Mouse (Mus musculus): ENCODE measurements around the gene Gm20388.

Gm20388 gene

DNA sequence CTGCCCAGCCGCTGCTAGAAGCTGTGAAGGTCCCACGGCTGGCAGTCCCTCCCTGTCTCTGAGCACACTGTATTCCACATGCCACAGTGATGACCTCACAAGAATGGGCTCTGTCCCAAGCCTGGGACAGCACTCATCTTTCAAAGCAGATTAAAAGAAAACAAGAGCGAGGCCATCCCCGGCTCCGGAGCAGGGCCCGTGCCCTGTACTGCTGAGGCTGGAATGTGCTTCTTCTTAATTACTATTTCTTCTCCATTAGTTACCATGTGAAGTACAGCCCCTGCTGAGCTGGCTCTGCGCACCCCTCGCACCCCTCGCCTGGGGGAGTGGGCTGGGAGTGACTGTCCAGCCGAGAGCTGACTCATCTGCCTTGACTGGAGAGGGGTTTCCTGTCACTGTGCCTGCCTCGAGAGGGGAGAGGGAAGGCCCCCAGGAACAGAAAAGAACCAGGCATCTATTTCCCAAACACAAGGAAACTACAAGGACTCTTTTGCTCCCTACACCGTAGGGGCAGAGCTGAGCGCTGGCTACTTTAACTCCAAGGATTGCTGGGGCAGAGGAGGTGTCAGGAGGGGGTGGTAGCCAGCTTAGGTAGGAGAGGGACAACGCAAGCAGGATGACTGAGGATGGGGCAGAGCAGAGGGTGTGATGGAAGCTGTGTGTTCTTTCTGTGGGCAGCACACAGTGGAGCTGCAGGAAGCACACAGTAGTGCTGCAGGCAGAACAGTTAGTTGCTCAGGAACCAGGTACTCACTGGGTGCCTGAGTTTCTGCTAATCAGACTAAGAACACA lies 1331.3 kb downstream of the Gm20388 start:
- no peak for DNase-seq (ENCODE audit: low spot score in 2 of 2)

DNA sequence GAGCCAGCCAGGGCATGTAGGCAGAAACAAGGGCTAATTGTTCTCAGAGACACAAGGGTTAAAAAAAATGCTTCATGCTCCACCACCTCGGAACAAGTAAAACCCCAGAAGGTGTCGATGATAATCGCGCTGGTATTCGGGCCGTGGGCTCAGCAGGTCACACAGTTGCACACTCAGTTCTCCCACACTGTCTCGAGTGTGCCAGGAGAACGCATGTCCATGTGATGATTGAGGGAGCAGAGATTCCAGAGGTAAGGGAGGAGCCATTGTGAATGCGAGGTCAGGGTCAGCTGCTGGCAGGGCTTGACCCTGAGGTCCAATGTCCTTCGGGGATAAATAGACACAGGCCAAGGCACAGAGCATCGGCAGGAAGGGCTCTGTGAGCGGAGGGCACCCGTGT lies 1332.0 kb downstream of the Gm20388 start:
- DNase-seq (ENCODE audit: low spot score in 2 of 2): no peak

DNA sequence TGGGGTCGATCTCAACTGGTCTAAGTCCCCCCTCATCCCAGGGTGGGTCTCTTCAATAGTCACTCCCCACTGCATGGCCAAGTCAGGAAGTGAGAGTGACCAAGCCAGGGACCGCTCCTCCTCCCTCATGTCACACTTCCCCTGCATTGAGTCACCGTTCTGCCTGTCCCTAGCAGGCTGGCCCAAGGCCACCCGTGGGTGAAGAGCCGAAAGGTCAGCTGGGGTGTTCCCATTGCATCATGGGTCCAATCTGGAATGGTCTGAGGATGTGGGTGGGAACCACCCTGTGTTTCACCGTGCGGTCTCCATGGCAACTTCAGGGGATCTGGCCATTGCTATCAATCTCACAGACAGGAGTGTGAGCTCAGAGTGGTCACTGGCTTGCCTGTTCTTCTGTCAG lies 1338.2 kb downstream of the Gm20388 start:
- DNase-seq (ENCODE audit: low spot score in 2 of 2): no peak

DNA sequence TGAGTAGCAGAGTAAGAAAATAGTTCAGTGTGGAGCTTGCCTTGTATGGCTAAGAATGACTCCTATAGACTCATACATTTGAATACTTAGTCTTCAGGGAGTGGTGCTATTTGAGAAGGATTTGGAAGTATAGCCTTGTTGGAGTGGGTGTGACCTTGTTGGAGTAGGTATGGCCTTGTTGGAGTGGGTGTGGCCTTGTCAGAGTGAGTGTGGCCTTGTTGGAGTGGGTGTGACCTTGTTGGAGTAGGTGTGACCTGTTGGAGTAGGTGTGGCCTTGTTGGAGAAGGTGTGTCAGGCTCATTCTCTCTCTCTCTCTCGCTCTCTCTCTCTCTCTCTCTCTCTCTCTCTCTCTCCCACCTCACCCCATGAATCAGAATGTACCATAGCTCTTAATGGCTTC lies 1338.8 kb downstream of the Gm20388 start:
- no peak for DNase-seq (ENCODE audit: low spot score in 2 of 2)

DNA sequence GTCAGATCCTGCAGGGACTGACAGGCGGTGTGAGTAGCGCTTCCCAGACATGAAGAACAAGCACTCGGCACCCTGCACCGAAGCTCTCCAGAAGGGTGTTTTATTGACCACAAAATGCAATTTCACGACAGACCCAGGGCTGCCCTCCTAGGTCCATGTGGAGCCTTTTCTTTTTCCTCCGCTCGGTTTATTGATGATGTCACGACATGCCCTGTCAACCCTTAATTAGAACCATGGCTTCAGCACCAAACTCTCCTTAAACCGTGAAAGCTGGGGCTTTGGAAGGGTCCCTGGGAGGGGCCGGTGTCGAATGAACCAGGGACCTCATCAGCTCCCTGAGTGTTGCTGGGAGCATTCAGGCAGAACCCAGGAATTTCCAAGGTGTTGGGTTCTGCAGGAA lies 1340.4 kb downstream of the Gm20388 start:
- DNase-seq (ENCODE audit: low spot score in 2 of 2): no peak

DNA sequence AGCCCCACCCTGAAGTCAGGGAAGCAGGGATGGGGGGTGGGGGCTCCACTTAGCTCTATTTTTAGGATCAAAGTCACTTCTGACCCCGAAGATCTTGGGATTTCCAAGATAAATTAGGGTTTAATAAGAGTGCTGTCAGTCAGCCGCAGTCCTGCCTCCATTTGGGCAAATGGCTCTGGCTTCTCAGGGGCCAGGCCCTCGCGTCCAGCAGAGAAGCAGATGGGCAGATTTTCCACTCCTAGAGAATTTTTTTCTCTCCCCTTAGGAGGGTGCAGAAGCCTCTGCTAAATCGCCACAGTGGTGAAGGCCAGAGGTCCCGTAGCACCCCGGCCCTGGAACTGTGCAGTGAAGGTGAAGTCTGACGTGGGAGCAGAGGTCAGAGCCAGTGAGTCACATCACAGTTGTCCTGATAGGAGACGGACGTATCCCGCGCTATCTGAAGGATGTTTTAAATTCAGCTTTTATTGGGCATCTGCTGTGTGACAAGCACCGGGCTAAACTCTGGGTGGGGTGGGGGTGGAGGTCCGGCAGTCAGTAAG lies 1345.2 kb downstream of the Gm20388 start:
- no peak for DNase-seq (ENCODE audit: low spot score in 2 of 2)

DNA sequence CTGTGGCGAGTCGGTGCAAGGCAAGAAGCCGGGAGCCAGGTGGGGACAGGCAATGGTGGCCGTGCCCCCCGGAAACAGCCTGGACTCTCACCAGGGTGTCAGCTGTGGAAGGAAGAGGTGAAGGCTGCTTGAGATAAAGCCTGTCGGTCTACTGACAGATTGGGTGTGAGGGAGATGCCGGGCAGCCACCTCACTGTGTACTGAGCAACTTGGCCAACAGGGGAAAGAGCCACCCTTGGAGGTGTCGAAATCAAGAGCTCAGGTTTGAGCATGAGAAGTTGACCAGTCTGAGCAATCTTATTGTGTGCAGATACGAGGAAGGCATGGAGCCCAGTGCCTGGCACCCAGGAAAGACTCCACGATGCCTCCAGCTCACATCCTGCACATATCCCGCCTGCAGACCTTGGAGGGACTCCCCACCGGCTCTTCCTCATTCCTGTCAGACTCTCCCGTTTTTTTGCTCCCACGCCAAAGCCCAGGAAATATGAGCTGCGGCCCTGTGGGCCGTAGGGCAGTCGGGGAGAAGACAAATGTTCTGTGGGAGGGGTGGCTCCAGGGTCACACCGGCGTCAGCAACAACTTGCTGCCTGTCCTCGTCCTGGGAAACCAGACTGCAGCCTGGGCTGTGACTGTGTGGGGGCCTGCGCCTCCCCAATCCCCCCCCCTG lies 1347.6 kb downstream of the Gm20388 start:
- no peak for DNase-seq (ENCODE audit: low spot score in 2 of 2)

DNA sequence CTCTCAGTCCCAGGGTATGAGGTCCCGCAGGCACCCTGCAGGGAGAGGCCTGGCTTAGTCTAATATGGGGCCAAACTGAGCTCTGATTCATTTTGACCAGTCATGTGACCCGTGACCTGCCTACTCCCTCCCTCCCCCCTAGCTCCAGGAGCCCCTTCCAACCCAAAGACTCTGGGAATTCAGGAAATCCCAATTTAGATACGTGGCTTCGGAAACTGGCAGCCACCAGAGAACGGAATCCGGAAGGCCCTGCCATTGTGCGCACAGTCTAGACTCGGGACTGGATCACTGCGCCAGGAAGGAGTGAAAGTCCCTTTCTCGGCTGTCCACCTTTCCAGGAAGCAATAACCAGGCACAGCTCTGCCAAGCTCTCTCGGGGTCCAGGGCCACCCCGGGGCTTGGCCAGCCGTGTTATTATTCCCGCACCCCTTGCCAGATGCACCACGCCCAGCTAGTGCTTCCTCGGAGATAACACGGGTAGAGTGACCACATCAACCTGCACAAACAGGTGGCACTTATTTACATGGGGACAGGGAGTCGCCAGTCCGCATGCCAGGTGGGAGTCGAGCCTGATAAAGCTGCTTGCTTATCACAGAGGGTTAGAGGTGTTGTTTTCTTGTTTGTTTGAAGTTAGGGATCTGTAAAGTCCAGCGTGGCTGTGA lies 1352.2 kb downstream of the Gm20388 start:
- no peak for DNase-seq (ENCODE audit: low spot score in 2 of 2)

DNA sequence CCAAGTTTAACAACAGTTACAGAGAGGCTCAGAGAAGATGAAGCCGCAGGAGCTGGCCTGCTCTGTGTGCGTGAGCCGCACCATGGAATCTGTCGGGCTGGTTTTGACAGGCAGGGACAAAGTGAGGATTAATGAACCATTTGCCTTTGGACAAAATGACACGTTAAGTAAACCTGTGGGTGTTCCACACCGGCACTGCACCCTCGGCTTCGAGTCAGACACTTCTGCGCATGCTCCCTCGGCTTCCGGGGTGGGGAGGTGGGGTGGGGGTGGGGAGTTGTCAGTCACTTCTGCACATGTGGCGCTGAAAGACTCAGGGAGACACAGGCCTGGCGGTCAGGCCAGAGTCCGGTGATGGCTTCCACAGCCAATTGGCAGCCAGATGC lies 1352.7 kb downstream of the Gm20388 start:
- no peak for DNase-seq (ENCODE audit: low spot score in 2 of 2)

DNA sequence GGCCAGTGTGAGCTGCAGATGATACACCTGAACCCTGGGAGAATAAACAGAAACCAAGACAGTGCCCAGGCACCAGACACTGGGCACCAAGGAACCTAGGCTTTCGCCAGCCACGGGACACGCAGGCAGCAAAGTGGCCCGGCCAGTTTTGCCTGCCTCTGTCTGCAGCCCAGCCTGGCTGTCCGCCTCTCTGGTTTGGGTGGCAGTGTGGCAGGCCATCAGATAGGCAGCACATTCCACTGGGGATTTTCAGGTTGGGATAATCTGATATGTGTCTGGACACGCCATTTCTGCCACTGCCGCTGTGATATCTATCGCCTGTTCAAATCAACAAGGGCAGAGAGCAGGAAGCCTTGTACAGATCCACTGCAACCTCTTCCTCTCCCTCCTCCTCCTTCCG lies 1353.6 kb downstream of the Gm20388 start:
- DNase-seq (ENCODE audit: low spot score in 2 of 2): no peak

DNA sequence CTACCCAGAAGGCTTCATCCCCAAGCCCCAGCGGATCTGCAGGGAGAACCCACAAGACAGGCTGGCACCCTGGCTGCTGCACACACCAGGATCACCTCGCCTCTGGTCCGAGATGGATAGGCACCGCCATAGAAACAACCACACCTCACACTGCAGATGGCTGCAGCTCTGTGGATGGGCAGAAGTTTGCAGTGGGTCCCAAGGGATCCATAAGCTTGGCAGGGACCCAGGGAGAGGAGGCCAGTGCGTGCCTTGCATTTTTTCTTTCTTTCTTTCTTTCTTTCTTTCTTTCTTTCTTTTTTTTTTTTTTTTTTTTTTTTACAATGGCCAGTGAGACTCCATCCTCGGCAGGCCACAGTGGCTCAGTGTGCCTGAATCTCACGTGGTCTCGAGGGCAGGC lies 1360.9 kb downstream of the Gm20388 start:
- no peak for DNase-seq (ENCODE audit: low spot score in 2 of 2)

DNA sequence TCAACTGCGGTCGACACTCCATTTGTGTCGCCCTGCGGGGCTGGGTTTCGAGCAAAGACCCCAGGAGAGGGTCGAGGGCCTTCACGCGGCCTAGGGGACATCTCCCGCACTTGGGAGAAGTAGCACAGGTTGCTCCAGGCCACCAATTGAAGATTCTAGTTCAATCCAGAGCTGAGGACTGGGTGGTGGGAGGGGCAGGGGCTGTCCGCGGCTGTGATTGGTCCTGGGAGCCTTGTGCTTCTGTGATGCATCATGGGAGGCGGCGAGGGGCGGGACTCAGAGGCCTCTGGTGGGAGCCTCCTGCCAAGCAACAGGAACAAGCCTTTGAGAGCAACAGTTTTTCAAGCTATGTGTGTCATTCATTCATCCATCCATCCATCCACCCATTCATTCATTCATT lies 1362.6 kb downstream of the Gm20388 start:
- DNase-seq (ENCODE audit: low spot score in 2 of 2): no peak

DNA sequence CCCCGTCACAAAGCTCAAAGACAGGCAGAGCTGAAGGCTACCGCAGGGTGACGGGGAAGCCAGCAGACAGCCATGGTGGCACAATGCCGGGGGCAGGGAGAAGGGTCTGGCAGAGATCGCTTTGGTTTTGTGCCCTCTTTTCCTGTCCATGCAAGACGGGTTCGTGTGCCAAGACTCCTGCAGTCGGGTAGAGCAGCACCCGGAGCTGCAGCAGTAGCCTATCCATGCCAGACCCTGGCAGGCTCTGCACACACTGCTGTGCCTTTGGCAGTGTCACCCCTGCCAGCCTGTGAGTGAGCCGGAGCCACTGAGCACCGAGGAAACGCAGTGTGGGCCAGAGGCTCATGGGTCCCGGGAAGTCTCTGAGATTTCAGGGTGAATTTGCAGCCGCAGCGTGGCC lies 1363.0 kb downstream of the Gm20388 start:
- no peak for DNase-seq (ENCODE audit: low spot score in 2 of 2)

DNA sequence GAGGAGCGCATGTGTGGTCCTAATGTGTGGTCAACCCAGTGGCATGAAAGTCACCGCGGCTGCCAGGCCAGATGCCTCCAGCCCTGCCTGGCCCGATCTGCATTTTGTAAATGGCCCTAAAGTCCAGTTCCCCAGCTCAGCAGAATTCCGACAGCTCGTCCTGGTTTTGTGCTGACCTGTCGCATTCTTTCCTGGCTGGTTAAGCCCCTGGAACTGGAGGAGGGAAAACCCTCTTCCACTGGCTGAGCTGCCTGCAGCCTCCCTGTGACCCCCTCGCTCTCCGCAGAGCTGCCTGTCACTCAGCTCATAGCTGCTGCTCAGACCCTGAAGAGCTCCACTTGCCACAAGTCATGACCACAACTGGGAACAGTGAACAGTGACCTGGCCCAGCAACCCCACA lies 1369.8 kb downstream of the Gm20388 start:
- DNase-seq (ENCODE audit: low spot score in 2 of 2): no peak

DNA sequence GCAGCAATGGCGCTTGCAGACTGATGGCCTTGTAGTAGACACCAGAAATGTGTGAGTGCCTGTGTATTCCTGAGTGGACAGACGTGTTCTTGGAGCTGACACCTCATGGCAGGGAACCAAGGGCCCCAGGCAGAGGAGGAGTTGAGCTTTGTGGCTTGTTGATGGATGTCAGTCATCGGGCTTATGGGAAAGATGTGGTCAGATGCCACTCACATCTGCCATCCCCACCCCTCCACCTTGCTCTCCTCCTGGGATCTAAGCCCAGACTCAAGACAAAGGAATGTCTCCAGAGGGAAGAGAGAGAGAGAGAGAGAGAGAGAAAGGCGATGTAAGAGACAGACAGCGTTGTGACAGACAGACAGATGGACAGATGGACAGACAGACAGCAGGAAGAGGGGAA lies 1378.7 kb downstream of the Gm20388 start:
- no peak for DNase-seq (ENCODE audit: low spot score in 2 of 2)

DNA sequence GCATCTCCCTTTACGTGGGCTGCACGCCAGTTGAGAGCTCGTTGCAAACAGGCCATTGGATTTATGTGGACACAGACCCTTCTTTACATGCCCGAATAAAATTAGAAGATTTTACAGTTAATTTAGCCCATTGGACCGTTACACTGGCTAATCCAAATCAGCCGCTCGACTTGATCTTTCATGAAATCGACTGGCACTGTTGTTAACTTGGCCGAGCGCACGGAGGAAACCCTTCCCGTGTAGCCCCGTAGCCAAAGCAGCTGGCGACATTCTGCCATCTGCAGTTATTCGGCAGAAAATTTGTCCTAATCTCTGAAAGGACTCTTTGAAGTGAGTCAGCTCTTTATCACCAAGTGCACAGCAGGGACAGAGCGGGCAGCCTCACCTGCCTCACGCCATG lies 1379.9 kb downstream of the Gm20388 start:
- DNase-seq (ENCODE audit: low spot score in 2 of 2): no peak

DNA sequence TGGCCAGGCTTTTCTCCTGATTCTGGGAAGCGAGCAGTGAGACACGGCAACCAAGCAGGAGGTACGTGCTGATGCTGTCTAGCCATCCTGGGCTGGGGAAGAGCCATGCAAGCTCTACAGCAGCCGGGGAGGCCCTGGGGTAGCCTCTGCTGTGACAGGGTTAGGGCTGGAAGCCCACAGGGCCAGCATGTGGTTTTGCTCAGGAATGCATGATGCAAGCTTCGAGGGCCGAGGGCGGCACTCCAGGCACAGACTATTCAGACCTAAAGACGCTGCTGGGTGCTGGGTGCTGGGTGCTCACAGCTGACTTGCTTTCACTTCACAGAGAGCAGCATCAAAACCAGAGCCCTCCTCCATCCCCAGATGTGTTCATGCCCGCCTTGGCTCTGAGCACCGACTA lies 1382.8 kb downstream of the Gm20388 start:
- no peak for DNase-seq (ENCODE audit: low spot score in 2 of 2)

DNA sequence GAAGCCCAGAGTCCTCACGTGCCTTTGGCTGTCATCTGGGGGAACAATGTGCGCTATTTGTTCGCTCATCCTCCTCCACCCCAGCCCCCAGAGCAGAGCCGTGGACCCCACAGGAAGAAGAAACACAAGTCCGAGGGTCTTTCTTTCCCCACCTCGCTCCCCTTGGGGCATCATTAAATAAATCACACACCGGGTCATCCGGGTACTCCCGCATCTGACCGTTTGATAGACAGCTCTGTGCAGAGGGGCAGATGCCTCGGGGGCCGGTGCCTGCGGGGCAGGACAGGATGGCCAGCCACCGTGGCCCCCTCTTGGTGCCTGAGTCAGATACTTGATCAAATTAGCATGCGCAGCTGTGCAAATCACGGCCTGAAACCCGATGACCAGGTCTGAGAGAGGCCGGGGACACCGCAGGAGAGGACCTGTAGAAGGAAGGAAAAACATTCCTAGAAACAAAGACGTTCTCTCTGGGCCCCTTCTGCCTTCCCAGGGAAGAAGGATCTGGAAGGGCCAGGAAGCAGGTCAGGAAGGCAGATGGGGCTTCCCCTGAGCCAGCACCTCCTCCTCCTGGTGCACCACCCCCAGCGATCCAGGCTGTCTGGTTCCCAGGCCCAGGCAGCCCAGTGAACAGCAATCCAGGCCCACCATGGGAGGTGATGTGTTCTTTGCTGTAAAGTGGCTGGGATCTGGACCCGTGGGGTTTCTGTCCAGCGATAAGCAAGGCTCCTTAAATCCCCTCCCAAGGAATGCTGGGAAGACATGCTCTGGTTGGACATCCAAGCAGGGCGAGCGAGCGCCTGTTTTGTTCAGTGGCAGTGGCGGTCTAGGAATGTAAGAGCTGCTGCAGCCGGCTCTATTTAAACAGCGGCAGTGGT lies 1383.8 kb downstream of the Gm20388 start:
- no peak for DNase-seq (ENCODE audit: low spot score in 2 of 2)

DNA sequence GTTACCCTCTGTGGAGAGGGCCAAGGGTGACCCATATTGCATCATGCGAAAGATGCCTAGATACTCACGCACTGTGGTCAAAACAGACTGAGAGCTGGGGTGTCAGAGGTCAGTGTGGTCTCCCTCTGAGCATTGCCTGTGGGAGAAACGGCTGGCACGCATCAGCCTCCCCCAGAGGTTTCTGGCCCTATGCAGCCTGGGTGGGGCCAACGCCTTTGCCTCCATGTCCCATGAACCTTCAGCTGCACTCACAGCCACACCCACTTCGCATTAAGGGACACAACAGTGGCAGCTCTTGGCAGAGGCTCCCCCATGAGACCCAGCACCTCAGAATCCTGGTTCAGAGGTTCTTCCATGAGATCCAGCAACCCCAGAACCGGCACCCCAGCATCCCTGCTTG lies 1385.4 kb downstream of the Gm20388 start:
- DNase-seq (ENCODE audit: low spot score in 2 of 2): no peak

DNA sequence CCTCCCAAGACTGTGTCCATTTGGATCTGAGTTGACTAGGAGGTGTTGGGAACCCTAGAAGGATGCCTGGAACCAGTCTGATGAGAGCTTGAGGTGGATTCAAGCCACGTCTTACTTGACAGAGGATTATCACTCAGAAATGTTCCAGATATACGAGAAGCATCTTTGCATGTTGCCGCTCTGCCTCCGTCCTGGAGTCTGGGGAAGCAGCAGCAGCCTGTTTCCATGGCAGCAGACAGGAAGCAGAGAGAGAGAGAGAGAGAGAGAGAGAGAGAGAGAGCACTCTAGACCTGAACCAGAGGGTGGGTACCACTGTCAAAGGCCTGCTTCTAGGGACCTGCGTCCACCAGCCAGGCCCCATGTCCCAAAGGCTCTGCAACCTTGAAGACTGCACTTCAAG lies 1386.0 kb downstream of the Gm20388 start:
- no peak for DNase-seq (ENCODE audit: low spot score in 2 of 2)

DNA sequence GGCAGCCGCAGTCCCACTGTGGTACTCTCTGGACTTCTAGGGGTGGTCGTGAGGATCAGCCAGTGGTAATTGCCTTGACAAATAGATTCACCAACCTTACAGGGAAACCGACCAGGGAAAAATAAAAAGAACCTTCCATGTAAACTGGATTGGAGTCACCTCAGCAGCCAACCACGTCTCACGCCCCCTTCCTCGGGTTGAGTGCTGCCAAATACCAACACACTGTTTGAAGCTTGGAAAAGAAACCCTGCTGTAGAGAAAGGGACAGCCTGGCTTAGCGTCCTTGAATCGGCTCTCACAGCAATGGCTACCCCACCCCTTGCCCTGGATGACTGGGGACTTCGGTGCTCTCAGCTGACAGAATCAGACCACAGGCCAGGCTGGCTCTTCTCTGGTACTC lies 1386.7 kb downstream of the Gm20388 start:
- DNase-seq (ENCODE audit: low spot score in 2 of 2): no peak

DNA sequence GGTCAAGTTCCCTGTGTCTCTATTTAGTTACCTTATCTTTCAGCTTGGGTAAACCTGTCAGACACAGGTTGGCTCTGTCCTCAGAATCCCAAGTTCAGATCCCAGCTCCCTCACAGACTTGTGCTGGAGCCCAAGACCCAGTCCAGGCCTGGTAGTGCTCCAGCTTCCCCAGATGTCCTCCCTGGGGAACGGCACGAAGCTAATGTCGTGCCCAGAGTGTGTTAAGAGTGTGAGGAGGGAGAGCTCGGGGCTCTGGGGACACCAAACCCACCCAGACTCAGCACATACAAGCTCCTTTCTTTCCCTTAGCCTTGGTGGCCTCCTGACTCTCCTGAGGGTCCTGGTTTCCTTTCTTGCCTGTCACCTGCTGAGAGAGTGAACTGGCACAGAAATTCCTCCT lies 1389.4 kb downstream of the Gm20388 start:
- DNase-seq (ENCODE audit: low spot score in 2 of 2): no peak

All from right cerebral cortex, postnatal 36 days (tissue).